8 mouse cellular contexts compared by ENCODE assay signal in genomic region chr17:56139858-56140595, GRCm38 (mm10). TPM values are rescaled to one million over a fixed set of nuclear protein-coding genes. Genes with fewer than 3 reads are reported as not detected.
DNase-seq lines count a peak whose midpoint lies in the region; ATAC-seq and TF ChIP-seq lines count a peak whose summit lies in the region.

TSS of gene Sema6b (minus strand) at chr17:56140343.

- WGBS in kidney, adult 2 months = 2% methylated on average over 75 of the region's 79 CpGs
- 1% methylated on average over 76 of the region's 79 CpGs for WGBS in forebrain, postnatal 0 days
- 2% methylated on average over 62 of the region's 79 CpGs for WGBS in neural tube, embryonic 11.5 days

- H3K27ac ChIP-seq in kidney, adult 2 months (ENCODE audit: insufficient read depth, low read depth, low read length) = no peak within 1 kb of the TSS
- H3K27ac ChIP-seq in forebrain, postnatal 0 days (ENCODE audit: low read depth, low read length) = peak within 1 kb of the TSS; percentile 82
- 0 out of 2 replicates have a peak within 1 kb of the TSS, but pooled peaks have one; percentile 20 for H3K27ac ChIP-seq in neural tube, embryonic 11.5 days (ENCODE audit: low read depth, low read length)

- DNase-seq in kidney, adult 2 months = no peak
- DNase-seq in kidney, adult 8-10 months = no peak
- peak; percentile 28 for DNase-seq in c-Kit-positive CD71-negative TER-119-negative erythroid progenitor cells, embryonic 14.5 days (ENCODE audit: low read depth)
- DNase-seq in forebrain, postnatal 0 days = peak; percentile 86
- peak; percentile 55 for DNase-seq in liver
- peak; percentile 77 for DNase-seq in neural tube, embryonic 11.5 days (ENCODE audit: low spot score)
- DNase-seq in thymus, postnatal 4 days = peak; percentile 92

- TF ChIP-seq POLR2A in kidney, adult 2 months (IDR thresholded peaks at IDR 0.05; ENCODE audit: low read depth, low read length) = no peak

- no peaks in the 10 kb centered on the region for H3K4me1 ChIP-seq in kidney, adult 2 months (ENCODE audit: control insufficient read depth, insufficient read depth, low read length)
- H3K4me1 ChIP-seq in forebrain, postnatal 0 days (ENCODE audit: insufficient read depth) = peaks cover 6% of the 10 kb centered on the region; the same call in 1 of the 2 replicates
- H3K4me1 ChIP-seq in neural tube, embryonic 11.5 days (ENCODE audit: control insufficient read depth, insufficient read depth, low read length) = peaks cover 14% of the 10 kb centered on the region

- peak within 1 kb of the TSS; percentile 71 for H3K4me2 ChIP-seq in forebrain, postnatal 0 days (ENCODE audit: low read depth)
- peak within 1 kb of the TSS; percentile 97 for H3K4me2 ChIP-seq in neural tube, embryonic 11.5 days (ENCODE audit: low read depth)

- peak; percentile 64 for ATAC-seq in forebrain, postnatal 0 days
- ATAC-seq in inflammation-experienced regulatory T-cells, adult 6 months = peak; percentile 55
- ATAC-seq in neural tube, embryonic 11.5 days (ENCODE audit: insufficient read depth, low FRiP score, low TSS enrichment) = peak; percentile 15; the same call in 1 of the 2 replicates

- no peaks in the 10 kb centered on the region for H3K36me3 ChIP-seq in kidney, adult 2 months (ENCODE audit: control insufficient read depth, insufficient read depth, low read length)
- 0 out of 2 replicates have a peak, but pooled peaks cover 5% of the 10 kb centered on the region for H3K36me3 ChIP-seq in forebrain, postnatal 0 days (ENCODE audit: insufficient read depth)
- no peaks in the 10 kb centered on the region for H3K36me3 ChIP-seq in neural tube, embryonic 11.5 days (ENCODE audit: control insufficient read depth, insufficient read depth, low read length)

- H3K9me3 ChIP-seq in forebrain, postnatal 0 days (ENCODE audit: low read length) = no peaks in the 10 kb centered on the region
- H3K9me3 ChIP-seq in neural tube, embryonic 11.5 days (ENCODE audit: control insufficient read depth, low read length) = no peaks in the 10 kb centered on the region

- no peaks in the 10 kb centered on the region for H3K27me3 ChIP-seq in kidney, adult 2 months (replicated peaks; ENCODE audit: control insufficient read depth, insufficient read depth, low read length)
- no peaks in the 10 kb centered on the region for H3K27me3 ChIP-seq in forebrain, postnatal 0 days (ENCODE audit: insufficient read depth, low read length)
- H3K27me3 ChIP-seq in neural tube, embryonic 11.5 days (ENCODE audit: control insufficient read depth, insufficient read depth, low read length) = peaks cover 41% of the 10 kb centered on the region

- H3K9ac ChIP-seq in forebrain, postnatal 0 days = peak within 1 kb of the TSS; percentile 96
- peak within 1 kb of the TSS; percentile 71 for H3K9ac ChIP-seq in neural tube, embryonic 11.5 days (ENCODE audit: low read length)

- peak within 1 kb of the TSS; percentile 68 for H3K4me3 ChIP-seq in kidney, adult 2 months (ENCODE audit: insufficient read depth, low read depth, low read length)
- peak within 1 kb of the TSS; percentile 95 for H3K4me3 ChIP-seq in forebrain, postnatal 0 days (ENCODE audit: low read depth, low read length)
- H3K4me3 ChIP-seq in neural tube, embryonic 11.5 days (ENCODE audit: low read depth, low read length) = peak within 1 kb of the TSS; percentile 75

- TF ChIP-seq CTCF in kidney, adult 2 months (conservative IDR thresholded peaks at IDR 0.05; ENCODE audit: insufficient read depth, insufficient read length, low read depth, low read length) = no peak
- peak; percentile 41 for TF ChIP-seq CTCF in forebrain, postnatal 0 days (IDR thresholded peaks at IDR 0.05; ENCODE audit: low read depth)

RNA-seq across cellular contexts. Expression of gene Sema6b, which starts in this region (rescaled TPM):
- 3.8 and 4.1 TPM in 2 replicates for polyA plus RNA-seq in kidney, adult 2 months (2012; rRNA removed)
- 71.0 and 76.4 TPM in 2 replicates for total RNA-seq in forebrain, postnatal 0 days (2014; rRNA removed)
- polyA plus RNA-seq in forebrain, postnatal 0 days (2015; fragmentation: Nextera tagmentation; extraction: Ambion mirVana) = 15.6 and 18.1 TPM in 2 replicates
- polyA plus RNA-seq in inflammation-experienced regulatory T-cells, adult 6 months (2017; shearing (Covaris generic)) = under 1 TPM in 1 of 3 experiments, not detected in 2; 0.13 TPM
- polyA plus RNA-seq in neural tube, embryonic 11.5 days (2014; fragmentation: Nextera tagmentation; extraction: Ambion mirVana) = 3.9 and 4.3 TPM in 2 replicates

Comparison
In these comparisons a context has a peak if more than half of its experiments do, and no peak if none do; other contexts are left out.
1. Peak in ATAC-seq in inflammation-experienced regulatory T-cells, adult 6 months; RNA of the gene not detected or under 1 TPM.
2. DNase-seq: peak in c-Kit-positive CD71-negative TER-119-negative erythroid progenitor cells, embryonic 14.5 days (single experiment), forebrain, postnatal 0 days (single experiment), liver (single experiment), neural tube, embryonic 11.5 days (single experiment) and thymus, postnatal 4 days (single experiment); none in kidney, adult 2 months (single experiment) and kidney, adult 8-10 months (0 of 2).
3. Peak in every context shown above with its lines, with median percentiles within 50 percentile points of each other: H3K4me3 ChIP-seq and ATAC-seq.